Mouse (Mus musculus) embryo, embryonic 9.5 days (tissue): ENCODE measurements around the gene Hist1h3c.
"Not testable (repeated sequence)": the region's sequence is repeated elsewhere in the genome, so short reads cannot be mapped to it uniquely, and the experiment has no call there.

Source experiments
- DNase-seq: peaks from one replicate; pipeline ENCODE4 v3.0.0-alpha.2; 2017; ENCODE audit errors: extremely low spot score

Hist1h3c gene

DNA sequence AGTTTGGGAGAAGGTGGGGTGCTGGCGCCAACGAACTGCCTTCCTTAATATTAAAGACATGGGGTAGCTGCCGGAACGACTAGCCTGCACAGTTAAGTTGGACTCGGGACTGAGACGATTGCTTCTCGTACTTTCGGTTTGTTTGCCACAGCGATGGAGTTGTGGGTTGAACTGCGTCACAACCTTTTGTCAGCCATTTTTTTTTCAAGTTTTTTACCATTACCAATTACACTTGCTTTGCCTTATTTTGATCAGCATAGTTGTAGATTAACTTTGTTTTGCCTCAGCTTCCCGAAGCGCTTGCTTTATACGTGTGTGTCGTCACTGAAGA, 5.5 kb downstream of the Hist1h3c start:
- DNase-seq, result no peak

DNA sequence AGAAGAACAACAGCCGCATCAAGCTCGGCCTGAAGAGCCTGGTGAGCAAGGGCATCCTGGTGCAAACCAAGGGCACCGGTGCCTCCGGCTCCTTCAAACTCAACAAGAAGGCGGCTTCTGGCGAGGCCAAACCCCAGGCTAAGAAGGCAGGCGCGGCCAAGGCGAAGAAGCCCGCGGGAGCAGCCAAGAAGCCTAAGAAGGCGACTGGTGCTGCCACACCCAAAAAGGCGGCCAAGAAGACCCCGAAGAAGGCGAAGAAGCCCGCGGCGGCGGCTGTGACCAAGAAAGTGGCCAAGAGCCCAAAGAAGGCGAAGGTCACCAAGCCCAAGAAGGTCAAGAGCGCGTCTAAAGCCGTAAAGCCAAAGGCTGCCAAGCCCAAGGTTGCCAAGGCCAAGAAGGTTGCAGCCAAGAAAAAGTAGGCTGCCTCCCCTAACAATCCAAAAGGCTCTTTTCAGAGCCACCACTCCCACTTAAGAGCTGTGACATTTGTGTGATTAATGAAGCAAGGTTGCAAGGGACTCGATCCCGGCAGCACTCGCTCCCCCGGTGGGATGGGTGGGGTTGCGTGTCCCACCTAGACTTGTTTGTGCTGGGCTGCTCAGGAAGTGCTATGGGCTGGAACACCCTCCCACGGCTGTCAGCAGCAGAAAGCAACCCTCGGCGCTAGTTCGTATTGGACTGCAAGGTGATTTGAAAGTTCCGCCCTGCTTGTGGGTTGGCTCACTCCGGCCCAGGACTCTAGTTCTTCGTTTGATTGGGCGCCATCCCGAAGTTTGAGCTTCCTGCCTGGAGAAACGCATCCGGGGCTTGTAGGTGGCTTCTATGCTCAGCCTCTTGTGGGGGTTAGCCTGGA, 6.1 kb downstream of the Hist1h3c start:
- peak; percentile 95 for DNase-seq

- DNase-seq, result peak; percentile 97
Measured at GRCm38 (mm10) chr13:23738677-23739068, 6.7 kb downstream of the Hist1h3c start, which contains the start of gene Hist1h1c. Hist1h1c (plus strand) TSS chr13:23738808.

- peak; percentile 58 for DNase-seq
Measured at GRCm38 (mm10) chr13:23738041-23738440, 7.4 kb downstream of the Hist1h3c start.

DNA sequence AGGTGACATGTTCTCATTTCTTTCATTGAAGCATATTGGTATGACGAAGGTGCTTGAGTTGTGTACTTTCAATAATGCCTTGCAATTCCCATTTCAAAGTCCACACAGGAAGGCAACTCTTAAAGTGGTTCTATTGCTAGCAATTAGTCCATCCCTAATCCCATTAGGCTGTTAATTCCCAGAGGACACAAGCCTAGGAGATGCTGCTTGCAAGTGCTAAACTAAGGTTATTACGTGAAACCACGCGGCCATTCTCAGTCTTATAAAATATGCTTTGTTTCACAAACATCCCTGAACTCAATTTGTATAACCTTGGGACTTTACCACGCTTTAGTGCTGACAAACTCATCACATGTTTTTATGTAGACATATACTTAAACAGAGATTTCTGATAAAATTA, 8.3 kb downstream of the Hist1h3c start:
- DNase-seq, result no peak

- DNase-seq, result no peak
Measured at GRCm38 (mm10) chr13:23732156-23732804, 13.1 kb downstream of the Hist1h3c start.

- no peak for DNase-seq
Measured at GRCm38 (mm10) chr13:23730479-23730878, 14.9 kb downstream of the Hist1h3c start.

- DNase-seq, result no peak
Measured at GRCm38 (mm10) chr13:23729706-23730105, 15.7 kb downstream of the Hist1h3c start.

DNA sequence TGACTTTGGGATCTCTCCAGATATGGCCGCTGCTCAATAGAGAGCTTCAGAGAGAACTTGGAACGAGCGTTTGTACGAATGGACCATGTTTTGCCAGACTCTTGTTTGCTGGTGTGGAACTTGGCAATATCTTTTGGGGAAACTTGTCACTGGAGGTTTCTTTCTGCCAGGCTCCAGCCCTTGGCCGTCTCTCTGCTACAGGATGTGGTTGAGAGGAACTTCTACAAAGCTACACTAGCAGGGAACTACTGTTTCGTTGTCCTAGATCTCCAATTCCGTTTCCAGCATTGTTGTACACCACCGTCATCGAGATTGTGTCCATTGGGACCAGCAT, 16.2 kb downstream of the Hist1h3c start:
- DNase-seq, result no peak

GRCm38 (mm10) chr13:23728472-23729191, 16.8 kb downstream of the Hist1h3c start:
- no peak for DNase-seq

DNA sequence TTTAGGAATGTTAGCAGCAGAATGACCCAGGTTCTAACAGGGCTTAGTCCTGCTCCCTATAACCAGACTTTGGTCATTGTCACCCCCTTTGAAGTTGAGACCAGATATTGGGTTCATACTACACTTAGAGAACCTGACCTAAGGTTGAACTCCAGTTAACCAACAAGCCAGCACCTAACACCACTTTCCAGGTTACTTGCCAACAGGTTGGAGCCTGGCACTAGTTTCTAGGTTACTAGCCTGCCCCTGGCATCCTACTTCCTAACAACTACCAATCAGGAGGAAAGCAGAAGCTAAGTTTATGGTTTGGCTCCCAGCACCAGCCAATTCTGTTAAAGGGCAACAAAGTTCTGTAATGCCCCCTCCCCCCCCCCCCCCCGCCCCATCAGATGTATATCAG, 20.2 kb downstream of the Hist1h3c start:
- no peak for DNase-seq

DNA sequence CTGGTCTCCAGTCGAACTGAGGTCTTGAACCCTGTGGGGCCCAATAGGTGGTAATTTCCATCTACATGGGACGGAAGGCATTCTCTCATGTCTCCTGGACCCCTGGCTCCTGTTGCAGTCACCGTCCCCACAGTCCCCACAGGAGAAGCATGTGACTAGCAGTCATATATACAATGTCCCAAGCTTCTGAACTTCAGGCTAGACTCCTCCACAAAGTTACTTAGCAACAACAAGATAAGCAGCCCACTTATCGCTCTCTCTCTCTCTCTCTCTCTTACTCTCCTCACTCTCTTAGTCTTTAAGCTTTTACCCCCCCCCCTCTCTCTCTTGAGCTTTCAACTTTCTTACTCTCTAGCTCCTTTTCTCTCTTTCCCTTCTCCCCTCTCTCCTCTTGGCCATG, 21.2 kb downstream of the Hist1h3c start:
- no peak for DNase-seq

DNA sequence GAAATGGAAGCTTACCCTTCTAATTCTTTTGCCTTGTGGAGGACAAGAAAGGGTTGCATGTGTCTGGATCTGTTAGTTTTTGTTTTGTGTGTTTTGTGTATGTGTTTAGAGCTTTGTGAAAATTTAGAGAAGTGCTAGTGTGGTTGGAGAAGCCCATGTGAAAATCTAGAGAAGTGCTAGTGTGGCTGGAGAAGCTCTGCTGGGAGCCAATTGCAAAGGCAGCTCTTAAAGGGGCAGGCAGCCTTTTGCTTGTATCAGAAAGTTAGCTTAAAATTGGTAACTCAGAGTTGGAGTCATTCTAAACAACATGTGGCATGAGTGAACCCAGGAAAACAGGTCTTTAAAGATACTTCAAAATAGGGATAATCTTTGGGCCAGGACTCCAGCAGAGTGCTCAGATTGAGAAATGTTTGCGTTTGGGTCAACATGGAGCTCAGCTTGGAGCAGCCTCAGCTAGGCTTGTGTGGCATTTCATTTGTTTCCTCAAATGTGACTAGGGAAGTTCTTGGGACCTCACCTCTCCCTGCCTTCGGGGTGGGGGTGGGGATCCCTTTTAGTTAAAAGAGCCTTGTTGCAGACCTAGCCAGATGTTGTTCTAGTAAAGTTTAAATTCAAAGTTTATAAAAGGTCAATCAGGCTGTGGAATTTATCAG, 27.7 kb downstream of the Hist1h3c start:
- DNase-seq, result not testable (repeated sequence)

GRCm38 (mm10) chr13:23717176-23717575, 28.2 kb downstream of the Hist1h3c start:
- DNase-seq, result no peak

- no peak for DNase-seq
Measured at GRCm38 (mm10) chr13:23716261-23717042, 28.9 kb downstream of the Hist1h3c start.

DNA sequence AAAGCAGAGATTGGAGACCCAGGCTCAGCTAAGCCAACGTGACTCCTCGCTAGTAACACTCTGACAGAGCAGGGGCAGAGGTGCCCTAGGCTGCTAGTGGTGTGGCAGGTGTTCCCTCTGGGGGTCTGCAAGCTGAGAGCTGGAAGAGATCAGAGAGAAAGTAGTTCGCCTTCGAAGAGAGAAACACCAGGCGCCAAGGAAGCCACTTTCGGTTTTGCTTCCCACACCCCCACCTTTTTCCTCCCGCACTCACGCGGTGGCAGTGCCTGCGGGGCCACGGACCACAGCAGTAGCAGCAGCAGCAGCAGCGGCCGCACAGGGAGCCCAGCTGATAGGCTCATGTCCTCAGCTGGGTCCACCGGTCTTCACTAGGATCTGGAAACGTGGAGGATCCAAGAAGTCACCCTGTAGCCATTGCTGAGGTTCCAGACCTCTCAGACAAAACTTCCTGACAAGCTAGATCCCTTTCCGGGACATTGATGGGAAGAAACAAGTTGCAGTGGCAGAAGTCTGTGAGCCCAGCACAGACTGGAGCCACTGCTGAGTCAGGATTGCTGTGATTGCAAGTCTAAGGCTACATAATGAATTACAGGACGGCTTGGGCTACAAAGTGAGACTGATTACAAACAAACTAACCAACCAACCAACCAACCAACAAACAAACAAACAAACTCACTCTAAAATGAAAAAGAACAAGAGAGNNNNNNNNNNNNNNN, 34.9 kb downstream of the Hist1h3c start, which contains the start of gene Hfe:
Gene Hfe (minus strand): TSS at position 481 of the 716 bp plus-strand sequence.
- peak; percentile 59 for DNase-seq

GRCm38 (mm10) chr13:23709714-23710373, 35.6 kb downstream of the Hist1h3c start:
- DNase-seq, result no peak

DNA sequence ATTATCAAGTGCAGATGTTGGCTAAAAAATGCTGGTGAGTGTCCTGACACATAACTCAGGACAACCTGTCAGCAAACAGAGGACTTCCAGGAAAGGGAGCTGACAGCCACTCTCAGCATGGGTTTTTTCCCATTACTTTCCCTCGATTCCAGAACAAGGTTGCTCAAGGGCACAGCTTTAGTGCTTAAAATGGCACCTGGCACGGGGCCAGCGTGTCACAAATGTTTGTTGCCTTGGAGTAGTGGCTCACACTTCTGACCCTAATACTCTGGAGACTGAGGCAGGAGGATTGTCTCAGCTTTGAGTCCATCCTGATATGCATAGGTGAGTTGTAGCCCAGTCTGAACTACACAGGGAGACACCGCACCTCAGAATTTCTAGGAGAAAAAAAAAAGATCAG, 36.7 kb downstream of the Hist1h3c start:
- no peak for DNase-seq

DNA sequence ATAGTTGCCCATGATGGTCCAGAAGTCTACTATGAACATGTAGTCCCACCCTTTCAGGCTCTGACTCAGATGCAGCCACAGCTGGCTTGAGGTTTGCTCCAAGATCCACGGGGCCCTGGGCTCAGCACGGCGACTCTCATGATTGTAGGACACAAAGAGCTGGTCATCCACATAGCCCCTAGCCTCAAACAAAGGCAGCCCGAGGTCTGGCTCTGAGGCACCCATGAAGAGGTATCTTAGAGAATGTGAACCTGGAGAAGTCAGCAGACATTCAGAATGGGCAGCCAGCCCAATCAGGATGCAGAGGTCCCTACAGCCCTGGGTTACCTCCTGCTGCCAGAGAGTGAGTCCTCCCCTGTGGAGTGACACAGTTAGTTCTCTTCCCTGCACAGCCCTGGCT, 37.4 kb downstream of the Hist1h3c start:
- no peak for DNase-seq

GRCm38 (mm10) chr13:23706771-23707170, 38.6 kb downstream of the Hist1h3c start:
- no peak for DNase-seq
